Mouse (Mus musculus): ENCODE results near the gene Epb41l1. TPM values are rescaled to one million over a fixed set of nuclear protein-coding genes. Genes with fewer than 3 reads are reported as not detected.

The Epb41l1 gene
- polyA plus RNA-seq, 1 experiment from 2014 or later, result 1.5 TPM

GRCm38 (mm10) chr2:156563557-156563956 is 142.8 kb downstream of the Epb41l1 start:
- ATAC-seq (replicated peaks; ENCODE audit: low FRiP score) (no peak), DNase-seq (ENCODE audit: low spot score) (no peak)
- no peak overlapping the region for H3K27ac ChIP-seq (ENCODE audit: low read depth, low read length)
- 93% methylated on average over 5 of the region's 5 CpGs for WGBS
- H3K4me3 ChIP-seq (ENCODE audit: low read depth, low read length), result no peak overlapping the region
- no peak overlapping the region for H3K4me2 ChIP-seq
- H3K9me3 ChIP-seq (ENCODE audit: control insufficient read depth, low read length), result no peaks in the 10 kb centered on the region
- peaks cover 10% of the 10 kb centered on the region for H3K36me3 ChIP-seq (ENCODE audit: control insufficient read depth, insufficient read depth, low read length)
- H3K4me1 ChIP-seq (replicated peaks; ENCODE audit: control insufficient read depth, insufficient read depth, low read length), result no peaks in the 10 kb centered on the region
- no peaks in the 10 kb centered on the region for H3K27me3 ChIP-seq (replicated peaks; ENCODE audit: control insufficient read depth, insufficient read depth, low read length)
- H3K9ac ChIP-seq (ENCODE audit: low read depth, low read length), result no peak overlapping the region

DNA sequence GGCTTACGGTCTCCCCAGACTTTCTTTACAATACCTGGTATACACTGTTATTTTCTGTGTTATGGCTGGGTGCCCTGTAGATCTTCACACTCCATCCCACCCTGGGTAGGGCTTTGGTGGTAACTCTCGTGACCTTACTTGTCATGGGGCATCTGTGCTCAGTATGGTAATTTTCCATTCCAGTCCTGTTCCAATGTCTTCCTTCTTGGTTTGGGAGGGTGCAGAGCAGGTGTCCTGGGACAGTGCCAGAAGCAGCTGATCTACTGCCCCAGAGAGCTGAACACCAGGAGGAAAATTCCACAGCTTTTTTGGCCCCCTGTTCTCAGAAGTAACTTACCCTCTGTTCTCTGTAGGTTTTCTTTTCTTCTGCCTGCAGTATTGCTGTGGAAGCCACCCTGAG is 145.8 kb downstream of the Epb41l1 start:
- no peaks in the 10 kb centered on the region for H3K9me3 ChIP-seq (ENCODE audit: control insufficient read depth, low read length)
- no peak overlapping the region for H3K4me2 ChIP-seq
- no peak overlapping the region for H3K4me3 ChIP-seq (ENCODE audit: low read depth, low read length)
- ATAC-seq (replicated peaks; ENCODE audit: low FRiP score) (no peak), DNase-seq (ENCODE audit: low spot score) (no peak)
- H3K9ac ChIP-seq (ENCODE audit: low read depth, low read length), result no peak overlapping the region
- H3K27ac ChIP-seq (ENCODE audit: low read depth, low read length), result no peak overlapping the region
- 97% methylated on average over 2 of the region's 2 CpGs for WGBS
- no peaks in the 10 kb centered on the region for H3K27me3 ChIP-seq (replicated peaks; ENCODE audit: control insufficient read depth, insufficient read depth, low read length)
- H3K36me3 ChIP-seq (ENCODE audit: control insufficient read depth, insufficient read depth, low read length), result peaks cover 10% of the 10 kb centered on the region
- H3K4me1 ChIP-seq (replicated peaks; ENCODE audit: control insufficient read depth, insufficient read depth, low read length), result no peaks in the 10 kb centered on the region

DNA sequence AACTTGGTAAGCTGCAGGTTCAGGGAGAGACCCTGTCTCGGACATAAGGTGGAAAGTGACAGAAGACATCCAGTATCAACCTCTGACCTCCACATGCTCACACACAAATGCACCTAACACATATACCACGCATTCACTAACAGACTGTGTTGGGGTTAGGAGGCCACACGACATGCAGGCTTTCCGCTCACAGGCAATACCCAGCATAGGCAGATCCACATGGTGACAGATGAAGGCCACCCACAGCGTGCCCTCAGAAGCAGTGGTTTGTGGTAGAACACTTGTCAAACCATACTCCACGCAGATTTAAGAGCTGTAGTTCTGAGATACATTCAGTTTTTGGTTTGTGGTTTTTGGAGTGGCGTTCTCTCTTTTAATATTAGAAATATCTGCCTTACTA is 147.9 kb downstream of the Epb41l1 start:
- no peak overlapping the region for H3K4me2 ChIP-seq
- H3K27me3 ChIP-seq (replicated peaks; ENCODE audit: control insufficient read depth, insufficient read depth, low read length), result no peaks in the 10 kb centered on the region
- ATAC-seq (replicated peaks; ENCODE audit: low FRiP score) (no peak), DNase-seq (ENCODE audit: low spot score) (no peak)
- no peak overlapping the region for H3K4me3 ChIP-seq (ENCODE audit: low read depth, low read length)
- no peak overlapping the region for H3K27ac ChIP-seq (ENCODE audit: low read depth, low read length)
- H3K9ac ChIP-seq (ENCODE audit: low read depth, low read length), result no peak overlapping the region
- H3K9me3 ChIP-seq (ENCODE audit: control insufficient read depth, low read length), result no peaks in the 10 kb centered on the region
- 89% methylated on average over 7 of the region's 7 CpGs for WGBS
- H3K36me3 ChIP-seq (ENCODE audit: control insufficient read depth, insufficient read depth, low read length), result peaks cover 10% of the 10 kb centered on the region
- no peaks in the 10 kb centered on the region for H3K4me1 ChIP-seq (replicated peaks; ENCODE audit: control insufficient read depth, insufficient read depth, low read length)

- 93% methylated on average over 3 of the region's 3 CpGs for WGBS
- peaks cover 10% of the 10 kb centered on the region for H3K36me3 ChIP-seq (ENCODE audit: control insufficient read depth, insufficient read depth, low read length)
- no peak overlapping the region for H3K27ac ChIP-seq (ENCODE audit: low read depth, low read length)
- H3K4me2 ChIP-seq, result no peak overlapping the region
- no peaks in the 10 kb centered on the region for H3K9me3 ChIP-seq (ENCODE audit: control insufficient read depth, low read length)
- ATAC-seq (replicated peaks; ENCODE audit: low FRiP score) (no peak), DNase-seq (ENCODE audit: low spot score) (no peak)
- H3K4me3 ChIP-seq (ENCODE audit: low read depth, low read length), result no peak overlapping the region
- no peaks in the 10 kb centered on the region for H3K27me3 ChIP-seq (replicated peaks; ENCODE audit: control insufficient read depth, insufficient read depth, low read length)
- no peak overlapping the region for H3K9ac ChIP-seq (ENCODE audit: low read depth, low read length)
- no peaks in the 10 kb centered on the region for H3K4me1 ChIP-seq (replicated peaks; ENCODE audit: control insufficient read depth, insufficient read depth, low read length)
These were observed 148.6 kb downstream of the Epb41l1 start for GRCm38 (mm10) chr2:156569261-156569660.

DNA sequence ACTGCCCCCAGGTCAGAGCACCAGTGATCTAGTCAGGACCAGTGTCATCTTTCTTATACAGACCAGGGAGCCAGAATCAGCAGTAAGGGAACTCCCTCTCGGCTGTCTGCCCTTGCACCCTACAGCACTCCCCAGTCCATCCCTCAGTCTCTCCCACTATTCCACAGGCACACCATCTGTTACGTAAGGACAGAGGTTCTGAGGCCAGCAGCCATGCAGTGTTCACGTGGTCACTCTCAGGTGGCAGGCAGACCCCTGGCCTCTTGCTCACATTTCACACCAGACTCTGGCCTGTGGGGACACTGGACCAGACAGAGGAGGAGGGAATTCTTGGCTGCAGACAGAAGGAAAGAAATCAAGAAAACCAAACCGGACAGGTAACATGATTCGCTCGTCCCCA is 150.8 kb downstream of the Epb41l1 start:
- no peak overlapping the region for H3K9ac ChIP-seq (ENCODE audit: low read depth, low read length)
- WGBS, result 75% methylated on average over 6 of the region's 6 CpGs
- H3K27me3 ChIP-seq (replicated peaks; ENCODE audit: control insufficient read depth, insufficient read depth, low read length), result no peaks in the 10 kb centered on the region
- H3K9me3 ChIP-seq (ENCODE audit: control insufficient read depth, low read length), result no peaks in the 10 kb centered on the region
- no peaks in the 10 kb centered on the region for H3K4me1 ChIP-seq (replicated peaks; ENCODE audit: control insufficient read depth, insufficient read depth, low read length)
- ATAC-seq (replicated peaks; ENCODE audit: low FRiP score), result no peak
- H3K4me2 ChIP-seq, result no peak overlapping the region
- DNase-seq (ENCODE audit: low spot score), result no peak
- no peak overlapping the region for H3K27ac ChIP-seq (ENCODE audit: low read depth, low read length)
- H3K36me3 ChIP-seq (ENCODE audit: control insufficient read depth, insufficient read depth, low read length), result peaks cover 8% of the 10 kb centered on the region
- H3K4me3 ChIP-seq (ENCODE audit: low read depth, low read length), result no peak overlapping the region

DNA sequence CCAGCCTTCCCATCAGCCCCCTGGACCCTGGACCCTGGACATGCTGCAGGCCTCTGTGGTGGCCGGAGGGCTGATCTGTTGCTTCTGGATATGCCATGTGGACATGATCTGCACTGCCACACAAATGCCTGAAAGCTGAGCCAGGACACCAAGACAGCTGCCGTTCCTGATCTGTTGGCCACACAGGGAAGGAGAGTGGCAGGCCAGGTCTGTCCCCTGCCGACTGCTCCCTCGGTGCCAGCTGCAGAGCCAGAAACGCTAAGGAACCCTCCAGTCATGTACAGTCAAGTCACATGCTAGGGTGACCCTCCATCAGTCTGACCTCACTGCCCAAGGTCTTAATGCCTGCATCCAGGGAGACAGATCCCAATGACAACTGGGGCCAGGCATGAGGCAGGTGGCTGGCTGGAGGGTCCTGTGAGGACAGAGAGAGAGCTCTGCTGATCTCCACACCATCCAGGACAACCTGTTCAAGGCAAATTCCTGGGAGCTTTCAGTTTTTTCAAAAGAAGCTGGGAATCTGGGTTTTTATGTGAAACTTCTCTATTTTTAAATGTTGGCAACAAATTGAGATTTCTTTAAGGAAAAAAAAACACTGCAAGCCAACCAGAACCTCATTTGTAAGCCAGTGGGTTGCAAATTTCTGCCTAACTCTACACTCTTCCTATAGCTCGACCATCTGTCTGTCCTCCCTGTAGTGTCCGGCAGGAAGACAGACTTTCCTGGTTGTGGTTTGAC is 156.3 kb downstream of the Epb41l1 start:
- Histone ChIP-seq H3K9me3 (ENCODE audit: control insufficient read depth, low read length) (no peaks in the 10 kb centered on the region), H3K4me3 (ENCODE audit: low read depth, low read length) (no peak overlapping the region), H3K9ac (ENCODE audit: low read depth, low read length) (no peak overlapping the region), H3K4me1 (replicated peaks; ENCODE audit: control insufficient read depth, insufficient read depth, low read length) (no peaks in the 10 kb centered on the region), H3K4me2 (no peak overlapping the region), H3K27me3 (replicated peaks; ENCODE audit: control insufficient read depth, insufficient read depth, low read length) (no peaks in the 10 kb centered on the region), H3K36me3 (ENCODE audit: control insufficient read depth, insufficient read depth, low read length) (no peaks in the 10 kb centered on the region), H3K27ac (ENCODE audit: low read depth, low read length) (no peak overlapping the region)
- 81% methylated on average over 7 of the region's 7 CpGs for WGBS
- ATAC-seq (replicated peaks; ENCODE audit: low FRiP score), result no peak
- no peak for DNase-seq (ENCODE audit: low spot score)

DNA sequence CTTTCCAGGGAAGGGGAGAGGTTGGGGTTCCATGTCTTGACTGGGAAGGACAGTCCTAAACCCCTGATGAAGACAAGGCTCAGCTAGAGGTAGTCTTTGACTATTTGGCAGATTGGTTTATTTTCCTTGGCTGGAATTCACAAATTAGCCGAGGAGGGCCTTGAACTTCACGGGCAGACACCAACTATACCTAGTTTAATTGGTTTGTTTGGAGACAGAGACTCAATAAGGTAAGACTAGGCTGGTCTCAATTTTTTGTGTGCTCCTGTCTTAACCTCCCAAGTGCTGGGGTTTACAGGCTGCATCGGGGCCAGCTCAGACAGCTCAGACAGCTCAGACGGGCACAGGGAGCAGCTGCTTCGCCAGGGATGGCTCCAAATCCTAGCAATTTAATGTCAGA is 159.8 kb downstream of the Epb41l1 start:
- 71% methylated on average over 5 of the region's 5 CpGs for WGBS

DNA sequence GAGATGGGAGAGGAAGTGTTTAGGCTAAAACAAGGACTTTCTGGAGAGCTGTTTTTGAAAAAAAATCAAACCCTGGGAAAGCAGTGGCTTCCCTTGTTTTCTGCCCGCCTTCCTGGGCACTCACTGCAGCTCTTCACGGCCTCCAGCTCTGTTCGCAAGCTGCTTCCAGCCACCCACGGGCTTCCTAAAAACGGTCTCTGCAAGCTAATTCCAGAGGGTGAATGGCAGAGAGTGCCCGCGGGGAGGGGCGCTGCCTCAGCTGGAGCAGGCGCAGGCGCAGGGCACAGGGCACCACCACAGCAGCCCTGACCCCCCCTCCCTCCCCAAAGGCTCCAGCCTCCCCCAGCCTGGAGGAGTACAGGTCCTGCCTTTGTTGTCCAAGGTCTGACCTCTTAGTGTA is 160.5 kb downstream of the Epb41l1 start:
- 70% methylated on average over 10 of the region's 10 CpGs for WGBS
- H3K4me1 ChIP-seq (replicated peaks; ENCODE audit: control insufficient read depth, insufficient read depth, low read length), result no peaks in the 10 kb centered on the region
- H3K36me3 ChIP-seq (ENCODE audit: control insufficient read depth, insufficient read depth, low read length), result no peaks in the 10 kb centered on the region
- ATAC-seq (replicated peaks; ENCODE audit: low FRiP score) (no peak), DNase-seq (ENCODE audit: low spot score) (no peak)
- no peak overlapping the region for H3K4me3 ChIP-seq (ENCODE audit: low read depth, low read length)
- no peak overlapping the region for H3K9ac ChIP-seq (ENCODE audit: low read depth, low read length)
- no peak overlapping the region for H3K4me2 ChIP-seq
- peaks cover 5% of the 10 kb centered on the region; the same call in 1 of the 2 replicates for H3K27me3 ChIP-seq (replicated peaks; ENCODE audit: control insufficient read depth, insufficient read depth, low read length)
- H3K9me3 ChIP-seq (ENCODE audit: control insufficient read depth, low read length), result no peaks in the 10 kb centered on the region
- H3K27ac ChIP-seq (ENCODE audit: low read depth, low read length), result no peak overlapping the region

More for the DNA sequence above, 159.8 kb downstream of the Epb41l1 start:
- no peak overlapping the region for H3K4me2 ChIP-seq
- H3K9me3 ChIP-seq (ENCODE audit: control insufficient read depth, low read length), result no peaks in the 10 kb centered on the region
- H3K9ac ChIP-seq (ENCODE audit: low read depth, low read length), result no peak overlapping the region
- H3K4me1 ChIP-seq (replicated peaks; ENCODE audit: control insufficient read depth, insufficient read depth, low read length), result no peaks in the 10 kb centered on the region
- DNase-seq (ENCODE audit: low spot score), result no peak
- no peak overlapping the region for H3K27ac ChIP-seq (ENCODE audit: low read depth, low read length)
- peaks cover 5% of the 10 kb centered on the region; the same call in 1 of the 2 replicates for H3K27me3 ChIP-seq (replicated peaks; ENCODE audit: control insufficient read depth, insufficient read depth, low read length)
- no peaks in the 10 kb centered on the region for H3K36me3 ChIP-seq (ENCODE audit: control insufficient read depth, insufficient read depth, low read length)
- H3K4me3 ChIP-seq (ENCODE audit: low read depth, low read length), result no peak overlapping the region
- no peak for ATAC-seq (replicated peaks; ENCODE audit: low FRiP score)

- Histone ChIP-seq H3K36me3 (ENCODE audit: control insufficient read depth, insufficient read depth, low read length) (no peaks in the 10 kb centered on the region), H3K9me3 (ENCODE audit: control insufficient read depth, low read length) (no peaks in the 10 kb centered on the region), H3K27me3 (replicated peaks; ENCODE audit: control insufficient read depth, insufficient read depth, low read length) (peaks cover 5% of the 10 kb centered on the region; the same call in 1 of the 2 replicates), H3K27ac (ENCODE audit: low read depth, low read length) (no peak overlapping the region), H3K4me2 (no peak overlapping the region), H3K4me3 (ENCODE audit: low read depth, low read length) (no peak overlapping the region), H3K4me1 (replicated peaks; ENCODE audit: control insufficient read depth, insufficient read depth, low read length) (no peaks in the 10 kb centered on the region), H3K9ac (ENCODE audit: low read depth, low read length) (no peak overlapping the region)
- 70% methylated on average over 10 of the region's 10 CpGs for WGBS
- ATAC-seq (replicated peaks; ENCODE audit: low FRiP score) (no peak), DNase-seq (ENCODE audit: low spot score) (no peak)
These were observed 162.2 kb downstream of the Epb41l1 start for GRCm38 (mm10) chr2:156582887-156583286.
